Mouse (Mus musculus): ENCODE data around the gene Kdelr2.

DNA sequence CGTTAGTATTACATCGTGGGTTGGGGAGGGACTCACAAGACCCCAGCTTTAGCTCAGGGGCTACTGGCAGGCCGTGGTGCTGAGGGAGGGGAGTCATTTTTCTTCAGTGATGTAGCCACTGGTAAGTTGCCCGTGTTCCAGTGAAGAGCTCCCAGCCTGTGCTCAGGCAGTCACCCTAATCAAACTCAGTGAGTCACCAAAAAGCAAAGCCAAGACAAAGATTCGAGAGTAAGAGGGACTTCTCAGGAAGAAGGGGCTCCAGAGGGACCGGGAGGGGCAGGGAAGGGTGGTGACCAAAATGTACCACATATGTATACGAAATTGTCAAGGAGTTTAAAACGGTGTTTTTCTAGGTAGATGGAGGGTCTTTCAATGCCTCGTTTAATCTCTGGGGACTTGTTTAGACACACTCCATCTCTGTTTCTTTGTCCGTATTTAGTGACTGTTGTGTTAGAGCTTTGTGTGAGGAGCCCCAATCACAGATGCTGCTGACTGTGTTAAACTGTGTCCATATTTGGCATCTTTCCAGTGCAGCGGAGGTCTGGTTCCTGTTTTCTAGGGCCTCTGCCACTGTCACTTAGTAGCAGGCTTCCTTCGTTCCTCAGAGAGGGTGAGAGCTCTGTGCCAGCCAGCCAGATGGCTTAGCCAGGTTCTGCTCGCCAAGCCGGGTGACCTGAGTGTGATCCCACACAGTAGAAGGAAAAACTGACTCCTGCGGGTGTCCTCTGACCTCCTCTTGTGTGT lies 67.0 kb downstream of the Kdelr2 start:
- no peak for TF ChIP-seq ZNF384 (IDR thresholded peaks at IDR 0.05; ENCODE audit: low read depth, low read length)
- TF ChIP-seq CHD2 (IDR thresholded peaks at IDR 0.05; ENCODE audit: low read depth, low read length) = no peak
- TF ChIP-seq ZC3H11A (IDR thresholded peaks at IDR 0.05; ENCODE audit: borderline replicate concordance, low read depth, low read length) = no peak
- TF ChIP-seq HCFC1 (IDR thresholded peaks at IDR 0.05; ENCODE audit: borderline replicate concordance, insufficient read depth, low read length) = no peak
- no peak for TF ChIP-seq MAFK (IDR thresholded peaks at IDR 0.05; ENCODE audit: insufficient read depth, low read depth, low read length)

Data from ES-E14 (cell line).